8 mouse cellular contexts compared by ENCODE assay signal in the genomic region with DNA sequence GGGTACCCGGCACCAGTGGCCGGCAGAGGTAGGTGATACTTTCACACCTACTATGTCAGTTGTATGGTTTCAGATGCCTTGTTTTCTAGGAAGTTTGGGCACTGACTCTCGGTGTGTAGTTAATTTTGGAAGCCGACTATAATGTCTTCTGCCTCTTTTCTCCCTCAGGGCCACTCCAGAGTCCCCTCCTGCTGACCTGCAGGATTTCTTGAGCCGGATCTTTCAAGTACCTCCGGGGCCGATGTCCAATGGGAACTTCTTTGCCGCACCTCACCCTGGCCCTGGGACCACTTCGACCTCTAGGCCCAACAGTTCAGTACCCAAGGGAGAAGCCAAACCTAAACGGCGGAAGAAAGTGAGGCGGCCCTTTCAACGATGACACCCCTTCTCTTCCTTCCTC. TPM values are rescaled to one million over a fixed set of nuclear protein-coding genes. Genes with fewer than 3 reads are reported as not detected.
DNase-seq lines count a peak whose midpoint lies in the region; ATAC-seq lines count a peak whose summit lies in the region.

Sarnp (plus strand) TSS at position 301 of the 400 bp plus-strand sequence.

- no peak within 1 kb of the TSS for H3K4me2 ChIP-seq in embryonic facial prominence, embryonic 11.5 days (ENCODE audit: low read depth, low read length)
- H3K4me2 ChIP-seq in heart, embryonic 12.5 days: no peak within 1 kb of the TSS

- H3K4me3 ChIP-seq in embryonic facial prominence, embryonic 11.5 days (ENCODE audit: low read depth, low read length): no peak within 1 kb of the TSS
- H3K4me3 ChIP-seq in heart, embryonic 12.5 days: no peak within 1 kb of the TSS

- H3K9ac ChIP-seq in embryonic facial prominence, embryonic 11.5 days (replicated peaks; ENCODE audit: low read length): no peak within 1 kb of the TSS
- no peak within 1 kb of the TSS for H3K9ac ChIP-seq in heart, embryonic 12.5 days

- peaks cover 12% of the 10 kb centered on the region for H3K36me3 ChIP-seq in embryonic facial prominence, embryonic 11.5 days (replicated peaks; ENCODE audit: control insufficient read depth, insufficient read depth, low read depth, low read length)
- peaks cover 64% of the 10 kb centered on the region for H3K36me3 ChIP-seq in heart, embryonic 12.5 days

- no peaks in the 10 kb centered on the region for H3K27me3 ChIP-seq in embryonic facial prominence, embryonic 11.5 days (ENCODE audit: control insufficient read depth, insufficient read depth, low read length)
- H3K27me3 ChIP-seq in heart, embryonic 12.5 days (replicated peaks): no peaks in the 10 kb centered on the region

- H3K9me3 ChIP-seq in embryonic facial prominence, embryonic 11.5 days (replicated peaks; ENCODE audit: control insufficient read depth, low read length): no peaks in the 10 kb centered on the region
- H3K9me3 ChIP-seq in heart, embryonic 12.5 days (replicated peaks): no peaks in the 10 kb centered on the region

- no peak for ATAC-seq in embryonic facial prominence, embryonic 11.5 days (replicated peaks; ENCODE audit: insufficient number of reproducible peaks, low FRiP score, low TSS enrichment, low read depth)
- ATAC-seq in heart, embryonic 12.5 days (ENCODE audit: insufficient number of reproducible peaks, low FRiP score): no peak
- ATAC-seq in monocyte, adult 5-6 weeks (replicated peaks; ENCODE audit: insufficient number of reproducible peaks, low FRiP score, low TSS enrichment, poor library complexity, severe bottlenecking): no peak

- no peaks in the 10 kb centered on the region for H3K4me1 ChIP-seq in embryonic facial prominence, embryonic 11.5 days (ENCODE audit: control insufficient read depth, insufficient read depth, low read length)
- H3K4me1 ChIP-seq in heart, embryonic 12.5 days (replicated peaks): peaks cover 5% of the 10 kb centered on the region; the same call in 1 of the 2 replicates

- DNase-seq in layer of hippocampus, adult 8-10 months (ENCODE audit: low spot score in 2 of 2): no peak
- DNase-seq in layer of hippocampus, adult 11-12 months (ENCODE audit: low spot score): no peak
- no peak for DNase-seq in embryonic facial prominence, embryonic 11.5 days (ENCODE audit: low spot score)
- no peak for DNase-seq in left cerebral cortex, postnatal 10 days (ENCODE audit: extremely low spot score in 1 of 2, low spot score in 2 of 2)
- no peak for DNase-seq in cerebellum, adult 11 months
- no peak for DNase-seq in cerebellum, adult 18-20 months

- WGBS in embryonic facial prominence, embryonic 11.5 days: 92% methylated on average over 13 of the region's 13 CpGs
- 89% methylated on average over 13 of the region's 13 CpGs for WGBS in heart, embryonic 12.5 days

- H3K27ac ChIP-seq in embryonic facial prominence, embryonic 11.5 days (replicated peaks; ENCODE audit: low read depth, low read length): no peak within 1 kb of the TSS
- no peak within 1 kb of the TSS for H3K27ac ChIP-seq in heart, embryonic 12.5 days (ENCODE audit: poor library complexity, severe bottlenecking)

- intact Hi-C loops in left cerebral cortex, postnatal 10 days (cut with DNase I): no loop called here

RNA-seq across cellular contexts. Expression of gene Sarnp, which starts in this region (rescaled TPM):
- total RNA-seq in layer of hippocampus, adult 8-10 months (2022): 10 to 100 TPM; 32.7 to 41.2 (median 35.1) TPM
- 279 and 318 TPM in 2 replicates for polyA plus RNA-seq in embryonic facial prominence, embryonic 11.5 days (2014; fragmentation: Nextera tagmentation; extraction: Ambion mirVana)
- polyA plus RNA-seq in heart, embryonic 12.5 days (2016; fragmentation: Nextera tagmentation; extraction: Ambion mirVana): 171 and 172 TPM in 2 replicates
- 10 to 100 TPM; 37.4 to 42.2 TPM for total RNA-seq in left cerebral cortex, postnatal 10 days (2021)
- total RNA-seq in monocyte, adult 5-6 weeks (2017): 151 to 244 TPM (median 182 TPM) in 3 replicates
